Comparison of ENCODE assay signal across 8 mouse cellular contexts in genomic region chr8:84844397-84845070, GRCm38 (mm10). TPM values are rescaled to one million over a fixed set of nuclear protein-coding genes. Genes with fewer than 3 reads are reported as not detected.
A peak's percentile ranks its signal among the peaks of the same experiment; 100 is the strongest.
DNase-seq lines count a peak whose midpoint lies in the region; ATAC-seq lines count a peak whose summit lies in the region.

No protein-coding gene starts in this region.

- peak overlapping the region; percentile 98 for H3K9ac ChIP-seq in heart, embryonic 13.5 days
- peak overlapping the region; percentile 98 for H3K9ac ChIP-seq in hindbrain, embryonic 13.5 days
- peak overlapping the region; percentile 95; the same call in 1 of the 2 replicates for H3K9ac ChIP-seq in midbrain, embryonic 12.5 days (replicated peaks)

- H3K4me3 ChIP-seq in heart, embryonic 13.5 days, result peak overlapping the region; percentile 97
- H3K4me3 ChIP-seq in hindbrain, embryonic 13.5 days, result peak overlapping the region; percentile 98
- H3K4me3 ChIP-seq in midbrain, embryonic 12.5 days, result peak overlapping the region; percentile 94

- no peak for DNase-seq in heart, postnatal 4 days
- peak; percentile 48 for DNase-seq in MN1 (ENCODE audit: low spot score)
- DNase-seq in left cerebral cortex, adult 9 months (ENCODE audit: low spot score in 2 of 2), result no peak
- DNase-seq in urinary bladder, postnatal 10 days (ENCODE audit: low spot score), result no peak
- DNase-seq in urinary bladder, postnatal 25 days (ENCODE audit: low spot score), result no peak

- no peak overlapping the region for H3K27ac ChIP-seq in heart, embryonic 13.5 days (replicated peaks)
- H3K27ac ChIP-seq in hindbrain, embryonic 13.5 days, result peak overlapping the region; percentile 30; the same call in 1 of the 2 replicates
- H3K27ac ChIP-seq in midbrain, embryonic 12.5 days (replicated peaks), result 0 out of 2 replicates have a peak overlapping the region, but pooled peaks have one; percentile 3

- H3K4me1 ChIP-seq in heart, embryonic 13.5 days, result peaks cover 51% of the 10 kb centered on the region
- H3K4me1 ChIP-seq in hindbrain, embryonic 13.5 days (replicated peaks), result peaks cover 50% of the 10 kb centered on the region
- H3K4me1 ChIP-seq in midbrain, embryonic 12.5 days, result peaks cover 35% of the 10 kb centered on the region

- WGBS in heart, embryonic 13.5 days, result 78% methylated on average over 9 of the region's 9 CpGs
- WGBS in hindbrain, embryonic 13.5 days, result 89% methylated on average over 9 of the region's 9 CpGs
- WGBS in midbrain, embryonic 12.5 days, result 87% methylated on average over 9 of the region's 9 CpGs

- peak overlapping the region; percentile 92 for H3K4me2 ChIP-seq in heart, embryonic 13.5 days
- H3K4me2 ChIP-seq in hindbrain, embryonic 13.5 days, result peak overlapping the region; percentile 88
- peak overlapping the region; percentile 83 for H3K4me2 ChIP-seq in midbrain, embryonic 12.5 days (replicated peaks)

- no peak for ATAC-seq in heart, embryonic 13.5 days (ENCODE audit: extremely low read depth, insufficient number of reproducible peaks, low FRiP score, low TSS enrichment)
- ATAC-seq in hindbrain, embryonic 13.5 days (ENCODE audit: low FRiP score), result no peak
- no peak for ATAC-seq in midbrain, embryonic 12.5 days (ENCODE audit: low FRiP score, low read depth)

- H3K36me3 ChIP-seq in heart, embryonic 13.5 days, result peaks cover 48% of the 10 kb centered on the region
- H3K36me3 ChIP-seq in hindbrain, embryonic 13.5 days, result peaks cover 41% of the 10 kb centered on the region
- H3K36me3 ChIP-seq in midbrain, embryonic 12.5 days, result peaks cover 40% of the 10 kb centered on the region

- no peaks in the 10 kb centered on the region for H3K9me3 ChIP-seq in heart, embryonic 13.5 days
- no peaks in the 10 kb centered on the region for H3K9me3 ChIP-seq in hindbrain, embryonic 13.5 days
- H3K9me3 ChIP-seq in midbrain, embryonic 12.5 days, result no peaks in the 10 kb centered on the region

- no peaks in the 10 kb centered on the region for H3K27me3 ChIP-seq in heart, embryonic 13.5 days (replicated peaks)
- H3K27me3 ChIP-seq in hindbrain, embryonic 13.5 days, result no peaks in the 10 kb centered on the region
- H3K27me3 ChIP-seq in midbrain, embryonic 12.5 days, result no peaks in the 10 kb centered on the region

RNA-seq across cellular contexts. Expression of gene Calr, which starts 2.2 kb away (rescaled TPM):
- 711 and 772 TPM in 2 replicates for polyA plus RNA-seq in heart, embryonic 13.5 days (2015; fragmentation: Nextera tagmentation; extraction: Ambion mirVana)
- 100 to 1,000 TPM; 320 to 358 TPM for total RNA-seq in heart, postnatal 4 days (2021)
- 646 and 672 TPM in 2 replicates for polyA plus RNA-seq in hindbrain, embryonic 13.5 days (2015; fragmentation: Nextera tagmentation; extraction: Ambion mirVana)
- polyA plus RNA-seq in midbrain, embryonic 12.5 days (2016; fragmentation: Nextera tagmentation; extraction: Ambion mirVana), result 640 and 681 TPM in 2 replicates

RNA-seq across cellular contexts. Expression of gene Rad23a, which starts 4.1 kb away (rescaled TPM):
- 108 and 123 TPM in 2 replicates for polyA plus RNA-seq in heart, embryonic 13.5 days (2015; fragmentation: Nextera tagmentation; extraction: Ambion mirVana)
- 10 to 100 TPM; 90.9 to 91.8 TPM for total RNA-seq in heart, postnatal 4 days (2021)
- polyA plus RNA-seq in hindbrain, embryonic 13.5 days (2015; fragmentation: Nextera tagmentation; extraction: Ambion mirVana), result 83.2 and 85.5 TPM in 2 replicates
- 104 and 110 TPM in 2 replicates for polyA plus RNA-seq in midbrain, embryonic 12.5 days (2016; fragmentation: Nextera tagmentation; extraction: Ambion mirVana)

RNA-seq across cellular contexts. Expression of gene Farsa, which starts 12.3 kb away (rescaled TPM):
- polyA plus RNA-seq in heart, embryonic 13.5 days (2015; fragmentation: Nextera tagmentation; extraction: Ambion mirVana), result 58.3 and 63.1 TPM in 2 replicates
- total RNA-seq in heart, postnatal 4 days (2021), result 10 to 100 TPM; 36.3 to 37.0 TPM
- 107 and 109 TPM in 2 replicates for polyA plus RNA-seq in hindbrain, embryonic 13.5 days (2015; fragmentation: Nextera tagmentation; extraction: Ambion mirVana)
- polyA plus RNA-seq in midbrain, embryonic 12.5 days (2016; fragmentation: Nextera tagmentation; extraction: Ambion mirVana), result 105 and 113 TPM in 2 replicates

RNA-seq across cellular contexts. Expression of gene Gadd45gip1, which starts 13.2 kb away (rescaled TPM):
- 50.2 and 52.3 TPM in 2 replicates for polyA plus RNA-seq in heart, embryonic 13.5 days (2015; fragmentation: Nextera tagmentation; extraction: Ambion mirVana)
- total RNA-seq in heart, postnatal 4 days (2021), result 10 to 100 TPM; 24.2 to 26.2 TPM
- polyA plus RNA-seq in hindbrain, embryonic 13.5 days (2015; fragmentation: Nextera tagmentation; extraction: Ambion mirVana), result 37.3 and 37.8 TPM in 2 replicates
- polyA plus RNA-seq in midbrain, embryonic 12.5 days (2016; fragmentation: Nextera tagmentation; extraction: Ambion mirVana), result 36.1 and 36.6 TPM in 2 replicates

RNA-seq across cellular contexts. Expression of gene Dand5, which starts 21.9 kb away (rescaled TPM):
- 6.3 and 6.6 TPM in 2 replicates for polyA plus RNA-seq in heart, embryonic 13.5 days (2015; fragmentation: Nextera tagmentation; extraction: Ambion mirVana)
- 1 to 10 TPM; 3.4 to 3.6 TPM for total RNA-seq in heart, postnatal 4 days (2021)
- 10.8 and 11.5 TPM in 2 replicates for polyA plus RNA-seq in hindbrain, embryonic 13.5 days (2015; fragmentation: Nextera tagmentation; extraction: Ambion mirVana)
- polyA plus RNA-seq in midbrain, embryonic 12.5 days (2016; fragmentation: Nextera tagmentation; extraction: Ambion mirVana), result 5.0 and 6.1 TPM in 2 replicates
